Mouse (Mus musculus) left cerebral cortex, adult 18-20 months (tissue): ENCODE measurements at regions not wholly inside any gene's neighbourhood (a gene's known extent, or its start where the extent isn't known, plus 50 kb on each side); places are given as distances from the start of the nearest gene placed in this dataset.

Source experiments
- DNase-seq, 2 experiments: peaks; one replicate each; pipeline ENCODE4 v3.0.0; 2021 to 2022; ENCODE audit warnings: low spot score in 2 of 2, mixed read lengths in 1 of 2

GRCm38 (mm10) chr10:19412926-19413325 is 56.6 kb downstream of the Olig3 start:
- DNase-seq = no peak

DNA sequence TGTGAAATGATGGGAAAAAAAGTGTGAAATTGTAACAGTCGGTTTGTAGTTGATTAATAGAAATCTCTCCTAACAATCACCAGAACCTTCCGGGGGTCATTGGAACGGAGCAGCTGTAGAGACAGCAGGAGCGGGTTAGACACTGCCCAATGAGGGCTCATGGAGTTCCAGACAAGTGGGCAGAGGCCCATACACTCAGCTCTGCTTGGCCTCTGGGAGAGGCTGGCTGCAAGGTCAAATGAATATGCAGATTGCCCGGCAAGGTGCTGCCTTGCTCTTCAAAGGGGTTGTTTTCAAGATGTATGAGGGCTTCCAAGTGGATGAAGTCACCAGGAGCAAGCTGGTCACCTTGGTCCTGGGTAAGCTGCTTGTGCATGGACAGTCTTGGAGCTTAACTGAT is 57.6 kb downstream of the Olig3 start:
- no peak for DNase-seq

DNA sequence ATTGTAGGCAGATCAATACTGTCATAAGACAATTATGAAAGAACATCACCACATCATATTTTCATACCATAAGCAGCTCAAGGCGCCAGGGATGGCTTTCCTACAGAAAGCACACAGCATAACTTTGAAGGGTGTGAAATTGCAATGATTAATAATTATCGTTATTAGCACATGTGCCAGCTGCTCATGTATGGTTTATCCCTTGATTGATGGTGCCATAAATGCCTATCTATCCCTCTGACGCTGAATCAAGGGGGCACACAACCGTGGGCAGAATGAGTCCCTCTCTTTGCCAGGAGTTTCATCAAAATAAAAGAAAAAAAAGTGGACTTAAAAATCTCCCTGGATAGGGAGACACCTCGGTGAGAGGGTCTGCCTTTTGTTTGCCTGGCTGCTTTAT is 58.5 kb downstream of the Olig3 start:
- DNase-seq = no peak

GRCm38 (mm10) chr10:19424030-19424429 is 67.7 kb downstream of the Olig3 start:
- no peak for DNase-seq

DNA sequence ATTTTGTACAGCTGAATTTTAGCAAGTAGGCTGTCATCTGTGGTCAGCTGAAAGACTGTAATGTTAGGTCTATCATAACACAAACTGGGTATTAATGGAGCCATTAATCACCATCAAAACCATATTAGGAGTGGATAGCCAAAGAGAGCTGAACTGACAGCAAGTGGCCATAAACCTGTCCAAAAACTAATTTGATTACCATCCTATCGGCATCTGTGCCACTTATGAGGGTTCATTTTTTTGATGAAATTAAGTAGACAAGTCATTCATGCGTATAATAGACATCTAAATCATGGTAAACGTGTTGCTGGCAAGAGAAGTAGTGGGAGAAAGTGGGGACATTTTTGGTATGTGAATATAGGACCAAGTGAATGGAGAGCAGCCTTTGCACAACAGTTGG is 68.6 kb downstream of the Olig3 start:
- no peak for DNase-seq

GRCm38 (mm10) chr10:19426835-19427234 is 70.5 kb downstream of the Olig3 start:
- DNase-seq = no peak

DNA sequence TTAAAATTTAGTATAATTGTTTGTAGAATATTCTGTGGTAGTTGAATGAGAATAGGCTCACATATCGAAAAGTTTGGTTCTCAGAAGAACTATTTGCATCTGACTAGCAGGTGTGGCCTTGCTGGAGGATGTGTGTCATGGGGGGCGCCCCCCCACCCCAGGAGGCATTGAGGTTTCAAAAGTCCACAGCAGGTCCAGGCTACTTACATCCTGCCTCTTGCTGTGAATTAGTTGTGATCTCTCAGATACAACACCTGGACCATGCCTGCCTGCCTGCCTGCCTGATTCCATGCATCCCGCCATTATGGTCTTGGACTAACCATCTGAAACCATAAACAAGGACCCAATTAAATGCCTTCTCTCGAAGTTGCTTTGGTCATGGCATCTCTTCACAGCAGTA is 76.2 kb downstream of the Olig3 start:
- no peak for DNase-seq

- DNase-seq = no peak
These were observed 78.3 kb downstream of the Olig3 start for GRCm38 (mm10) chr10:19434661-19435060.

- no peak for DNase-seq
These were observed 85.5 kb downstream of the Olig3 start for GRCm38 (mm10) chr10:19441807-19442206.

DNA sequence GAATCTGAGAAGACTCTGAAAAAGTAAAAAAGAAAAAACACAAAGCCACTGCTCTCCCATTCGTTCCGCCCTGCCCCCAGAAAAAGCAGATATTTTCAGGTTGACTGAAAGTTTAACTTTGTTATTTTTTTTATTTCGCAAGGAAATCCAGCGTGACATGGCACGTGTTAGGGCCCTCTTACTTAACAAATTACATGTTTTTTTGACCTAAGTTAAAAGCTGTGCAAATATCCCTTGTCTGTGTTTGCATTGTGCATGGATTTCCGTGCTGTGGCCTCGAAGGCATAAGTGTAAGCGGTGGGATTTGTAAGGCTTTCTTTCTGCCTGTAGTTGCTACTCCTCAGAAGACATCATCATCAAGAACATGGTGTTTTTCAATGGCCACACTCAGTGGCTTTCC is 87.2 kb downstream of the Olig3 start:
- no peak for DNase-seq

DNA sequence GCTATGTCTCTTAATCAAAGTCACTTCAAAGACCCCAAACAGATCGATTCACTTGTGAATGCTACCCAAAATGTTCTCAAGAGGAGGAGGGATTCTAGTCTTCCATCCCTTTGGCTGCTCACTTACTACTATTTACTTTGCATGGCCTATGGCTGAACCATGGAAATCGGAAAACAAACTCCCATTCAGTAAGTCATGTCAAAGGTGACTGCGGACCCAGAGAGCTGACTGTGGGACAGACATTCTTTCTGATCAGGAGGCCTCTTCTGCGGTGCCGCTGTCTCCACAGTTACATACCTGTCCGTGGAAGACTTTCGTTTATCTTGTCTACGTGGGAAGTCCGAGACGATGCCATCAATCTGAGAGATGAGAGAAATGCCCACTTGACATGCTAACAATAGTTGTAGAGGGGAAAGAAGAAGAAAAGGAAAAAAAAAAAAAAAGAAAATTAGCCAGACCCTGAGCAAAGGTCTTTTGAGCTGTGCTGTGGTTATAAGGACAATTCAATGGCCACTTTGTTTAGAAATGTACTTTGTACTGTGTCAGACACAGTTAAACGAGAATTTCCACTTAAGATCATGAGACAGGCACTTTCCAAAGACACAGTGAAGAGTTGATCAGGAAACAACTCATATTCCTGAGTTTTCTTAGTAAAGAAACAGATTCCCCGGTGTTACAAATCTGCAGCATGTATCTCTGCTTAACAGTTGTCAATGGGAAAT is 92.7 kb downstream of the Olig3 start:
- no peak for DNase-seq

DNA sequence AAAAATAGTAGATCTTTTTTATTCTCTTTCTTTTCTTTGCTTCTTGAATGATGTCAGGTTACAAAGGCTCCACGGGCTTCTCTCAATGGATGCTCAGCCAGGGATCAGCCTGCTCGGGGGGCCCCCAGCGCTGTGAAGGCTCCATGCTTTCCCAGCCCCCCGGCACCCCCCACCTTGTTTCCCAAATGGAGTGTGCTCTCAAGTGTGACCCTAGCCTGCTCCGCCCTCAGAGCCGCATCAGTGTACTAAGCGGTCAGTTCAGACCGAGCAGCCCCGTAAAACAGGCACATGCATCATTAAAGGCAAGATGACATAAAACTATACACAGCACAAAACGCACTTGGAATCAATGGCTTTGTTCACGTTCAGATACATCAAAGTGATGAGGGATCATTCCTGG is 102.7 kb downstream of the Olig3 start:
- DNase-seq = no peak

DNA sequence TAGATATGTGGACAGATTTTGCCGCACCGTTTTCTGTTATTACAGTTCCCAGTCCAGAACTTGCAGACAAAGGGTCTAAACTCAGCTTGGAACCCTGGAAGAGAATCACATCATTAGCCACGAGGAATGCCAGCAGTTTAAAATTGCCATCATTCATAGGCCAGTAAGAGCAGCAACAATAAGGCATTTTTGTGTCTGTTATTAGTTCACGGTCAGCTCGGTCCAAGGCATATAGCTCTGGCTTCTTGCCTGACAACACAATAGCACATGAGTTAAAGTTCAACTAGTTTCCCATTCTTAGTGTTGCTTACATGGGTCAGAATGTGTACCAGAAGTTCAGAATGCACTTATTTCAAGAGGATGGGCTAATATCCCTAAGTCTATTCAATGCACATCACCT is 103.4 kb downstream of the Olig3 start:
- no peak for DNase-seq

DNA sequence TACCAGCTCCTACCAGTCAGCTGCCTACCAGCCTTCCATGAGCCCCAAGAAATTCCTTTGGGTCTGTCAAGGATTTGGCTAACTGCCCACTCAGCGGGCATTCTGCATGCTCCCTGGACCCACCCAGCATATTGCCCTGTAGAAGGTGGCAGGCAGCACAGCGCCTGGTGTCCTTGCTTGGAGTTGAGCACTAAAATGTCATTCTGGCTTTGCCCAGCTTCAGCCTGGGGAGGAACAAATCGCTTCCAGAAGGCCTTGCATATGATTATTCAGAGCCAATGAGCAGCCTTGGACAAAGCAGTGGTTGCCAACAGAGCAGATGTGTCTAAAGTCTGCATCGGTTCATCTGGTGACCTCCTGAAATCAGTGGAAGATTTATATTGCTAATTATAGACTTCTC is 103.8 kb downstream of the Olig3 start:
- DNase-seq = no peak

GRCm38 (mm10) chr10:19463800-19464199 is 107.5 kb downstream of the Olig3 start:
- DNase-seq = no peak

DNA sequence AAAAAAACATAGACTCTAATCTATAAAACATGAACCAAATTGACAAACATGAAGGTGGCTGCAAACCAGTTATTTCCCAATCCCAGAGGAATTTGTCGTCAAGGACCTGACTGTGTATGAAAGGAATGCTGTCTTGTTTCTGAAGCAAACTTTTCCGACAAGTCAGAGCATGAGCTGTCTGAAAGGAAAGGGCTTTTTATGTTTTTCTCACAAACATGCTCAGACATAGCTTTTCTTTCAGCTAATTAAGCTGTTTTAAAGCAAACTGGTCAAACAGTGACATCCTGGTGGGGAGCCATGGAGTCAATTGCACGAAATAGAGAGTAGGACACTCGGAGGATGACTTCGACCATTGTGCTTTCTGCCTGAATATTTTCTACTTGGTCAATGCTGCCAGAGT is 108.2 kb downstream of the Olig3 start:
- DNase-seq = no peak

DNA sequence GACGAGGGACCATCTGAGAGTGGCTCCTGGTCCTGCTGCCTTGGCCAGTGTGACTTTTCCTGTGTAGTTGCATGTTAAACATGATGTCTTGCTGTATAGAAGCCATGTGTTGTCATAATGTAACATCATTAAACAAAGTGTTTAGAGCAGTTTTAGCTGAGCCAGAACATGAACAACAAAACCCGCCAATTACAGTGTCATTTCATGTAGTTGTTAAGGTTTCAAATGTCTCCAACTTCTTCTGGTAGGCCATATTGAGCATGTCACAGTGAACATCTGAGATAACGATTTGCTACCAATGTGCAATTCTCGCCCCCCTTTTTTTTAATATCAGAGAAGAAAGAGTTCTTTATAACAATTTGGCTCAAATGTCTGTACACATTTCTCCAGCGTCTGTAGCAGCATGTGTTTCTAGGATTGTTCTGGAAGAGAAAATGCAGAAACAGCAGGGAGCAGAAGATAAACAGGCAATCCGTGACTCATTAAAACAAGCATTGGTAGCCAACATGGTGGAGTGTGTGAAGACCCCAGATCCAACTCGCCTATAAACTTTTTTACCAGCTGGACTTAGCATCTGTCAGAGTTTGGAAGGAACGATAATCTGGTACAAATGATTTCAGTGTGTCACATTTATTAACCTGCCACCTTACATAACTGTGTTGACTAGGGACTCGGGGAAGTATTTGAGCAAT is 115.2 kb downstream of the Olig3 start:
- DNase-seq = no peak

GRCm38 (mm10) chr10:19472066-19472465 is 115.7 kb downstream of the Olig3 start:
- no peak for DNase-seq

DNA sequence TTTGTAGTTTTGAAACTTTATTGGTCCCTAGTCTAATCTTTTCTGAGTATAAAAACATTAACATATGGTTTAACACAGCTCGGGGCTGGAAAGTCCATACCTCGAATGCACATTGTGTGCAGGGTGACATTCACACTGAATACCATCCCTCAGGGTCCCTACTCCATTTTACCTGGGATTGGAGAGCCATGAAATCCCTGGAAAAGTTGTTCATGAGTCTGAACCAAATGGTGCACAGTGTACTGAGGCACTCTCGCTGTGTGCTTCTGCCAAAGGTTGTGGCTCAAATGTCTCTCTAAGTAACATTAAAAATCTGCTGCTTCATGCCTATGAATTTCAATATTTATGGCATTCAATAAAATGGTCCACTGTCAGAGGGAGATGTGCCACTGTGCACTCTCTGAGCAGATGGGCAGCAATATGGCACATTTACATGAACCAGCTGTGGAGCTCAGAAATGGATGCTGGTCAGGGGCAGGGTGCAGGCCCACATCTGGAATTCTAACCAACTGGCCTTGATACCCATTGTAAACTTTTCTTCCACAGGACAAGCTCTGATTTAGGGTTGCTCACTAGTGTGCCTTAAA is 116.7 kb downstream of the Olig3 start:
- no peak for DNase-seq

GRCm38 (mm10) chr10:19485537-19486135 is 106.1 kb upstream of the Ifngr1 start:
- DNase-seq = no peak

- DNase-seq = no peak
These were observed 101.2 kb upstream of the Ifngr1 start for GRCm38 (mm10) chr10:19490500-19490899.
